In genomic region chr1:127679498-127680133, GRCm38 (mm10) we compare ENCODE assay signal across 8 mouse cellular contexts. TPM values are rescaled to one million over a fixed set of nuclear protein-coding genes. Genes with fewer than 3 reads are reported as not detected.
DNase-seq lines count a peak whose midpoint lies in the region; TF ChIP-seq lines count a peak whose summit lies in the region.

Gene Tmem163, minus strand, starts transcription at chr1:127679548.

- peak within 1 kb of the TSS; percentile 90 for H3K27ac ChIP-seq in cerebellum, adult 2 months (ENCODE audit: insufficient read depth, low read length)
- no peak within 1 kb of the TSS for H3K27ac ChIP-seq in small intestine, adult 2 months (ENCODE audit: insufficient read depth, low read depth, low read length)

- peak; percentile 84 for TF ChIP-seq CTCF in cerebellum, adult 2 months (IDR thresholded peaks at IDR 0.05; ENCODE audit: borderline replicate concordance, insufficient read depth, low read depth, low read length)
- TF ChIP-seq CTCF in small intestine, adult 2 months (IDR thresholded peaks at IDR 0.05; ENCODE audit: extremely low read depth, insufficient read length, insufficient replicate concordance, low read depth, low read length): peak; percentile 62; the same call in 1 of the 2 replicates

- peak; percentile 23 to 74 for DNase-seq in adrenal gland, adult (ENCODE audit: inconsistent age in 2 of 2, low spot score in 1 of 2)
- DNase-seq in adrenal gland, postnatal 4 days (ENCODE audit: low spot score in 2 of 2): no peak
- DNase-seq in CD8-positive naive resting alpha-beta T cell, adult 2 months (ENCODE audit: low read depth in 2 of 2, low spot score in 2 of 2): peak; percentile 34 to 53
- DNase-seq in cerebellum, adult 2 months: peak; percentile 73 to 75
- peak; percentile 54 for DNase-seq in forelimb bud, embryonic 11.5 days (ENCODE audit: low read depth, low spot score)
- peak; percentile 38 for DNase-seq in kidney, postnatal 14 days
- peak; percentile 43 for DNase-seq in lung, postnatal 25 days (ENCODE audit: low spot score)

- H3K27me3 ChIP-seq in cerebellum, adult 2 months (ENCODE audit: control insufficient read depth, insufficient read depth, low read length): no peaks in the 10 kb centered on the region
- H3K27me3 ChIP-seq in small intestine, adult 2 months (ENCODE audit: control insufficient read depth, insufficient read depth, low read length): peaks cover 34% of the 10 kb centered on the region

- H3K36me3 ChIP-seq in small intestine, adult 2 months (ENCODE audit: control insufficient read depth, insufficient read depth, low read length): no peaks in the 10 kb centered on the region

- WGBS in cerebellum, adult 2 months: 24% methylated on average over 18 of the region's 18 CpGs
- WGBS in small intestine, adult 2 months: 19% methylated on average over 18 of the region's 18 CpGs

- peak within 1 kb of the TSS; percentile 90 for H3K4me3 ChIP-seq in cerebellum, adult 2 months (replicated peaks; ENCODE audit: insufficient read depth, low read depth, low read length)
- H3K4me3 ChIP-seq in small intestine, adult 2 months (ENCODE audit: low read depth, low read length): no peak within 1 kb of the TSS

- H3K4me1 ChIP-seq in cerebellum, adult 2 months (ENCODE audit: control insufficient read depth, insufficient read depth, low read length): peaks cover 8% of the 10 kb centered on the region
- peaks cover 6% of the 10 kb centered on the region for H3K4me1 ChIP-seq in small intestine, adult 2 months (ENCODE audit: control insufficient read depth, insufficient read depth, insufficient read length, low read length)

- no peak for TF ChIP-seq POLR2A in cerebellum, adult 2 months (IDR thresholded peaks at IDR 0.05; ENCODE audit: borderline replicate concordance, insufficient read depth, low read length)
- TF ChIP-seq POLR2A in small intestine, adult 2 months (IDR thresholded peaks at IDR 0.05; ENCODE audit: low read depth, low read length): no peak

RNA-seq across cellular contexts. Expression of gene Tmem163, which starts in this region (rescaled TPM):
- total RNA-seq in adrenal gland, postnatal 4 days (2021): 1 to 10 TPM; 1.0 to 1.1 TPM
- polyA plus RNA-seq in cerebellum, adult 2 months (2012; rRNA removed): 106 and 124 TPM in 2 replicates
- polyA plus RNA-seq in small intestine, adult 2 months (2012; rRNA removed): 0.47 and 1.0 TPM in 2 replicates

Comparison
In these comparisons a context has a peak if more than half of its experiments do, and no peak if none do; other contexts are left out.
1. RNA of gene Tmem163 (polyA plus RNA-seq): 106 to 124 TPM in cerebellum, adult 2 months; 0.47 to 1.0 TPM in small intestine, adult 2 months; every median in the first group is over 10 times any median in the second.
2. DNase-seq: peak in adrenal gland, adult (2 of 2), CD8-positive naive resting alpha-beta T cell, adult 2 months (2 of 2), cerebellum, adult 2 months (2 of 2), forelimb bud, embryonic 11.5 days (single experiment), kidney, postnatal 14 days (single experiment) and lung, postnatal 25 days (single experiment); none in adrenal gland, postnatal 4 days (0 of 2).